ENCODE assay signal across 23 mouse cellular contexts in the genomic region with DNA sequence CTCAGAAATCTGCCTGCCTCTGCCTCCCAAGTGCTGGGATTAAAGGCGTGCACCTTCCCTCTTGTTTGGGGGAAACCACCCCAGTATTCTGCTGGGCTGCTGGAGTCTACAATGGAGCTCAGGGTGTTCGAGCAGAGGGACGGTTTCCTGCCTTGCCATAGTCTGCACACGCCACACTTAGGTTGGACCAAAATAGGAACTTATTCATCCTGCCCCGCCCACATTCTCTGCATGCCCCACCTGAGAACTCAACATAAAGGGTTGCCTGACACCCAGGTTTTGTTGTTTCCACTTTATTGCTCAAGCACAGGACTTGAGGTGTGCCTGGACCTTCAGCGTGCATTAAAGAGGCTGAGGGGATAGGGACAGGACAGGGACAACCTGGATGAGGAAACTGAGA. TPM values are rescaled to one million over a fixed set of nuclear protein-coding genes. Genes with fewer than 3 reads are reported as not detected.
A peak's percentile ranks its signal among the peaks of the same experiment; 100 is the strongest.
DNase-seq lines count a peak whose midpoint lies in the region; ATAC-seq and TF ChIP-seq lines count a peak whose summit lies in the region.
"Had no signal": no experiment of that assay in that cellular context is flagged by ENCODE, and none has a peak within 500 bp of the region (broad histone marks: within the 10 kb centered on the region; RNA-seq: fewer than 3 reads in every experiment).

No protein-coding gene starts in this region.

- H3K36me3 ChIP-seq in lung, postnatal 0 days (ENCODE audit: insufficient read depth, low read length) = peaks cover 39% of the 10 kb centered on the region
- peaks cover 52% of the 10 kb centered on the region for H3K36me3 ChIP-seq in ES-E14 (ENCODE audit: control insufficient read depth, insufficient read depth, low read length, poor library complexity, severe bottlenecking)
- H3K36me3 ChIP-seq in splenic B cell, adult 2 months (ENCODE audit: control insufficient read depth, insufficient read depth, low read length, poor library complexity, severe bottlenecking) = peaks cover 15% of the 10 kb centered on the region

- no peaks in the 10 kb centered on the region for H3K9me3 ChIP-seq in lung, postnatal 0 days (ENCODE audit: low read length)
- no peaks in the 10 kb centered on the region for H3K9me3 ChIP-seq in ES-E14 (ENCODE audit: control insufficient read depth, insufficient read depth, low read depth, low read length)
- H3K9me3 ChIP-seq: embryonic facial prominence, embryonic 10.5 days; forebrain, embryonic 13.5 days; heart, embryonic 12.5 days; hindbrain, embryonic 10.5 days had no signal

- in situ Hi-C loops in ES-E14 (cut with MboI; ENCODE audit: low sequenced_read_pairs in 2 of 2, unreplicated experiment in 2 of 2) = no loop called here

- H3K27me3 ChIP-seq in lung, postnatal 0 days (replicated peaks; ENCODE audit: insufficient read depth, low read length) = no peaks in the 10 kb centered on the region
- no peaks in the 10 kb centered on the region; the same call in 1 of the 2 replicates for H3K27me3 ChIP-seq in splenic B cell, adult 2 months (ENCODE audit: control insufficient read depth, insufficient read depth, low read length, poor library complexity, severe bottlenecking)
- H3K27me3 ChIP-seq: forebrain, embryonic 13.5 days; heart, embryonic 12.5 days; Patski had no signal

- no peak overlapping the region for H3K4me2 ChIP-seq in lung, postnatal 0 days (replicated peaks; ENCODE audit: low read depth, low read length)
- H3K4me2 ChIP-seq: forebrain, embryonic 13.5 days; heart, embryonic 12.5 days; hindbrain, embryonic 14.5 days had no signal

- DNase-seq in lung, postnatal 0 days (ENCODE audit: low spot score) = peak; percentile 73
- no peak for DNase-seq in lung, postnatal 10 days
- no peak for DNase-seq in ES-E14 (ENCODE audit: low read depth, low spot score)
- peak; percentile 70 for DNase-seq in R1 (ENCODE audit: low read depth, low spot score)
- DNase-seq in splenic B cell, adult 2 months (ENCODE audit: low read depth, low spot score) = peak; percentile 13
- no peak for DNase-seq in adrenal gland, postnatal 25 days
- no peak for DNase-seq in layer of hippocampus, adult 9-10 months (ENCODE audit: low spot score)
- DNase-seq: adrenal gland, postnatal 10 days; cerebellum, postnatal 10 days; forebrain, postnatal 0 days; gastrocnemius, postnatal 14 days; heart, adult 2 months had no signal

- no peak overlapping the region for H3K9ac ChIP-seq in lung, postnatal 0 days (replicated peaks; ENCODE audit: low read depth)
- H3K9ac ChIP-seq in ES-E14 (ENCODE audit: insufficient read depth, low read depth, low read length, poor library complexity, severe bottlenecking) = no peak overlapping the region
- H3K9ac ChIP-seq: forebrain, embryonic 13.5 days; forebrain, postnatal 0 days; heart, embryonic 12.5 days; hindbrain, embryonic 14.5 days had no signal

- peak; percentile 68 for ATAC-seq in lung, postnatal 0 days
- ATAC-seq: forebrain, embryonic 13.5 days; forebrain, postnatal 0 days; Patski had no signal

- peak; percentile 48; the same call in 1 of the 2 replicates for TF ChIP-seq EP300 in lung, postnatal 0 days (IDR thresholded peaks at IDR 0.05)

- H3K4me1 ChIP-seq in lung, postnatal 0 days (ENCODE audit: insufficient read depth, low read depth, low read length) = no peaks in the 10 kb centered on the region
- peaks cover 12 to 24% of the 10 kb centered on the region in 2 experiments for H3K4me1 ChIP-seq in ES-E14 (ENCODE audit: control insufficient read depth in 2 of 2, insufficient read depth in 2 of 2, low read length in 2 of 2, poor library complexity in 1 of 2)

- H3K27ac ChIP-seq in lung, postnatal 0 days (ENCODE audit: low read length) = no peak overlapping the region
- H3K27ac ChIP-seq in ES-E14 (ENCODE audit: insufficient read depth, low read depth, low read length, poor library complexity, severe bottlenecking) = peak overlapping the region; percentile 37; the same call in 1 of the 2 replicates
- H3K27ac ChIP-seq: embryonic facial prominence, embryonic 10.5 days; forebrain, embryonic 13.5 days; heart, adult 2 months; hindbrain, embryonic 10.5 days; hindbrain, embryonic 14.5 days had no signal

- no peak overlapping the region for H3K4me3 ChIP-seq in lung, postnatal 0 days (ENCODE audit: low read depth, low read length)
- no peak overlapping the region for H3K4me3 ChIP-seq in ES-E14 (ENCODE audit: insufficient read depth in 1 of 2, low read depth in 1 of 2, low read length in 2 of 2, poor library complexity in 1 of 2, severe bottlenecking in 1 of 2)
- H3K4me3 ChIP-seq: embryonic facial prominence, embryonic 10.5 days; forebrain, embryonic 13.5 days; heart, adult 2 months; heart, embryonic 12.5 days; hindbrain, embryonic 10.5 days had no signal

- no peak for TF ChIP-seq CTCF in lung, postnatal 0 days (IDR thresholded peaks at IDR 0.05)

- WGBS in lung, postnatal 0 days = 70% methylated on average over 6 of the region's 6 CpGs

TF ChIP-seq in ES-E14, 5 proteins besides CTCF, POLR2A, EP300 and RAD21:
- TF ChIP-seq MAFK (IDR thresholded peaks at IDR 0.05; ENCODE audit: insufficient read depth, low read depth, low read length) = no peak
- no peak for TF ChIP-seq ZC3H11A (IDR thresholded peaks at IDR 0.05; ENCODE audit: borderline replicate concordance, low read depth, low read length)
- no peak for TF ChIP-seq HCFC1 (IDR thresholded peaks at IDR 0.05; ENCODE audit: borderline replicate concordance, insufficient read depth, low read length)
- TF ChIP-seq CHD2 (IDR thresholded peaks at IDR 0.05; ENCODE audit: low read depth, low read length) = no peak
- no peak for TF ChIP-seq ZNF384 (IDR thresholded peaks at IDR 0.05; ENCODE audit: low read depth, low read length)

RNA-seq across cellular contexts. Expression of gene Itfg2, which starts 5.1 kb away (rescaled TPM):
- polyA plus RNA-seq in lung, postnatal 0 days (2015; fragmentation: Nextera tagmentation; extraction: Ambion mirVana) = 16.4 and 19.8 TPM in 2 replicates
- total RNA-seq in ES-E14 (2012; rRNA removed) = 33.4 and 38.3 TPM in 2 replicates
- 27.5 and 35.6 TPM in 2 replicates for total RNA-seq in adrenal gland, postnatal 25 days (2021)

RNA-seq across cellular contexts. Expression of gene Fkbp4, which starts 8.7 kb away (rescaled TPM):
- 156 and 165 TPM in 2 replicates for polyA plus RNA-seq in lung, postnatal 0 days (2015; fragmentation: Nextera tagmentation; extraction: Ambion mirVana)
- total RNA-seq in ES-E14 (2012; rRNA removed) = 396 and 408 TPM in 2 replicates
- total RNA-seq in adrenal gland, postnatal 25 days (2021) = 205 and 245 TPM in 2 replicates

RNA-seq across cellular contexts. Expression of gene Nrip2, which starts 30.7 kb away (rescaled TPM):
- polyA plus RNA-seq in lung, postnatal 0 days (2015; fragmentation: Nextera tagmentation; extraction: Ambion mirVana) = 1.0 and 1.2 TPM in 2 replicates
- 0.27 and 0.42 TPM in 2 replicates for total RNA-seq in ES-E14 (2012; rRNA removed)
- 3.0 and 4.1 TPM in 2 replicates for total RNA-seq in adrenal gland, postnatal 25 days (2021)

RNA-seq across cellular contexts. Expression of gene Gm44596, which starts 54.5 kb away (rescaled TPM):
- not detected in 2 replicates for polyA plus RNA-seq in lung, postnatal 0 days (2015; fragmentation: Nextera tagmentation; extraction: Ambion mirVana)
- total RNA-seq in ES-E14 (2012; rRNA removed) = not detected in 2 replicates
- total RNA-seq in adrenal gland, postnatal 25 days (2021) = not detected in 2 replicates
- total RNA-seq: adrenal gland, postnatal 10 days; forebrain, postnatal 0 days; gastrocnemius, adult 18-20 months; gastrocnemius, postnatal 14 days; heart, adult 2 months; heart, postnatal 25 days had no signal
- polyA plus RNA-seq: embryonic facial prominence, embryonic 10.5 days; embryonic facial prominence, embryonic 14.5 days; forebrain, embryonic 13.5 days; forebrain, postnatal 0 days; gonadal fat pad, adult 2 months; heart, adult 2 months; heart, embryonic 12.5 days; heart, embryonic 16.5 days; hindbrain, embryonic 10.5 days; hindbrain, embryonic 14.5 days; Patski had no signal

RNA-seq across cellular contexts. Expression of gene Tex52, which starts 54.6 kb away (rescaled TPM):
- polyA plus RNA-seq in lung, postnatal 0 days (2015; fragmentation: Nextera tagmentation; extraction: Ambion mirVana) = 0.13 and 0.17 TPM in 2 replicates
- 0.16 TPM in 1 of 2 replicates, not detected in the other for total RNA-seq in ES-E14 (2012; rRNA removed)
- not detected in 2 replicates for total RNA-seq in adrenal gland, postnatal 25 days (2021)
- total RNA-seq: adrenal gland, postnatal 10 days; forebrain, postnatal 0 days; gastrocnemius, adult 18-20 months; gastrocnemius, postnatal 14 days; heart, adult 2 months; heart, postnatal 25 days had no signal

Comparison
In these comparisons a context has a peak if more than half of its experiments do, and no peak if none do; other contexts are left out.
1. DNase-seq: peak in lung, postnatal 0 days (single experiment), R1 (single experiment) and splenic B cell, adult 2 months (single experiment); none in lung, postnatal 10 days (single experiment), ES-E14 (single experiment), adrenal gland, postnatal 25 days (single experiment) and layer of hippocampus, adult 9-10 months (single experiment).